Mouse (Mus musculus): ENCODE data around the gene Tekt2. TPM values are rescaled to one million over a fixed set of nuclear protein-coding genes. Genes with fewer than 3 reads are reported as not detected.
A peak's percentile ranks its signal among the peaks of the same experiment; 100 is the strongest.

The Tekt2 gene
- polyA plus RNA-seq, 1 experiment from 2014 or later: 11.9 TPM

- Histone ChIP-seq H3K4me1 (ENCODE audit: control insufficient read depth, insufficient read depth, low read length) (no peaks in the 10 kb centered on the region; the same call in 1 of the 2 replicates), H3K36me3 (ENCODE audit: control insufficient read depth, insufficient read depth, low read length) (peaks cover 23% of the 10 kb centered on the region), H3K4me2 (replicated peaks; ENCODE audit: low read depth, low read length) (no peak overlapping the region), H3K9ac (replicated peaks; ENCODE audit: low read depth, low read length) (no peak overlapping the region), H3K27ac (ENCODE audit: low read length) (no peak overlapping the region), H3K4me3 (ENCODE audit: low read depth, low read length) (no peak overlapping the region), H3K9me3 (ENCODE audit: control insufficient read depth, low read depth, low read length) (no peaks in the 10 kb centered on the region), H3K27me3 (ENCODE audit: control insufficient read depth, insufficient read depth, low read length) (no peaks in the 10 kb centered on the region)
- 48% methylated on average over 5 of the region's 5 CpGs for WGBS
- no peak for ATAC-seq (ENCODE audit: insufficient number of reproducible peaks, insufficient read depth, low FRiP score, low read depth)
Observed at GRCm38 (mm10) chr4:126313202-126313601, 12.3 kb downstream of the Tekt2 start.

- H3K4me1 ChIP-seq (ENCODE audit: control insufficient read depth, insufficient read depth, low read length): no peaks in the 10 kb centered on the region; the same call in 1 of the 2 replicates
Observed at GRCm38 (mm10) chr4:126311566-126312200, 13.8 kb downstream of the Tekt2 start.

GRCm38 (mm10) chr4:126310344-126310743 is 15.1 kb downstream of the Tekt2 start:
- Histone ChIP-seq H3K4me1 (ENCODE audit: control insufficient read depth, insufficient read depth, low read length) (no peaks in the 10 kb centered on the region; the same call in 1 of the 2 replicates), H3K27me3 (ENCODE audit: control insufficient read depth, insufficient read depth, low read length) (no peaks in the 10 kb centered on the region), H3K4me3 (ENCODE audit: low read depth, low read length) (no peak overlapping the region), H3K27ac (ENCODE audit: low read length) (no peak overlapping the region), H3K4me2 (replicated peaks; ENCODE audit: low read depth, low read length) (no peak overlapping the region), H3K9ac (replicated peaks; ENCODE audit: low read depth, low read length) (no peak overlapping the region), H3K9me3 (ENCODE audit: control insufficient read depth, low read depth, low read length) (no peaks in the 10 kb centered on the region), H3K36me3 (ENCODE audit: control insufficient read depth, insufficient read depth, low read length) (no peaks in the 10 kb centered on the region)
- no peak for ATAC-seq (ENCODE audit: insufficient number of reproducible peaks, insufficient read depth, low FRiP score, low read depth)
- WGBS: 70% methylated on average over 7 of the region's 7 CpGs

More at GRCm38 (mm10) chr4:126311566-126312200, 13.8 kb downstream of the Tekt2 start:
- no peaks in the 10 kb centered on the region for H3K27me3 ChIP-seq (ENCODE audit: control insufficient read depth, insufficient read depth, low read length)
- no peak for ATAC-seq (ENCODE audit: insufficient number of reproducible peaks, insufficient read depth, low FRiP score, low read depth)
- no peak overlapping the region for H3K9ac ChIP-seq (replicated peaks; ENCODE audit: low read depth, low read length)
- H3K36me3 ChIP-seq (ENCODE audit: control insufficient read depth, insufficient read depth, low read length): peaks cover 8% of the 10 kb centered on the region
- no peak overlapping the region for H3K4me2 ChIP-seq (replicated peaks; ENCODE audit: low read depth, low read length)
- no peaks in the 10 kb centered on the region for H3K9me3 ChIP-seq (ENCODE audit: control insufficient read depth, low read depth, low read length)
- H3K4me3 ChIP-seq (ENCODE audit: low read depth, low read length): no peak overlapping the region
- 89% methylated on average over 16 of the region's 16 CpGs for WGBS
- H3K27ac ChIP-seq (ENCODE audit: low read length): no peak overlapping the region

- no peak overlapping the region for H3K4me3 ChIP-seq (ENCODE audit: low read depth, low read length)
- no peaks in the 10 kb centered on the region; the same call in 1 of the 2 replicates for H3K4me1 ChIP-seq (ENCODE audit: control insufficient read depth, insufficient read depth, low read length)
- no peaks in the 10 kb centered on the region for H3K36me3 ChIP-seq (ENCODE audit: control insufficient read depth, insufficient read depth, low read length)
- no peak overlapping the region for H3K9ac ChIP-seq (replicated peaks; ENCODE audit: low read depth, low read length)
- H3K4me2 ChIP-seq (replicated peaks; ENCODE audit: low read depth, low read length): peak overlapping the region; percentile 26
- H3K27me3 ChIP-seq (ENCODE audit: control insufficient read depth, insufficient read depth, low read length): no peaks in the 10 kb centered on the region
- peak; percentile 64; the same call in 1 of the 2 replicates for ATAC-seq (ENCODE audit: insufficient number of reproducible peaks, insufficient read depth, low FRiP score, low read depth)
- no peak overlapping the region for H3K27ac ChIP-seq (ENCODE audit: low read length)
- under 1% methylated on average over 7 of the region's 7 CpGs for WGBS
- no peaks in the 10 kb centered on the region for H3K9me3 ChIP-seq (ENCODE audit: control insufficient read depth, low read depth, low read length)
Observed at GRCm38 (mm10) chr4:126309922-126310309, 15.6 kb downstream of the Tekt2 start.

GRCm38 (mm10) chr4:126309211-126309921 is 16.1 kb downstream of the Tekt2 start:
- Histone ChIP-seq H3K36me3 (ENCODE audit: control insufficient read depth, insufficient read depth, low read length) (no peaks in the 10 kb centered on the region), H3K4me2 (replicated peaks; ENCODE audit: low read depth, low read length) (peak overlapping the region; percentile 26), H3K27me3 (ENCODE audit: control insufficient read depth, insufficient read depth, low read length) (no peaks in the 10 kb centered on the region), H3K9ac (replicated peaks; ENCODE audit: low read depth, low read length) (no peak overlapping the region), H3K27ac (ENCODE audit: low read length) (no peak overlapping the region), H3K4me3 (ENCODE audit: low read depth, low read length) (no peak overlapping the region), H3K9me3 (ENCODE audit: control insufficient read depth, low read depth, low read length) (no peaks in the 10 kb centered on the region), H3K4me1 (ENCODE audit: control insufficient read depth, insufficient read depth, low read length) (no peaks in the 10 kb centered on the region; the same call in 1 of the 2 replicates)
- 18% methylated on average over 20 of the region's 20 CpGs for WGBS
- 0 out of 2 replicates have a peak, but pooled peaks have one; percentile 33 for ATAC-seq (ENCODE audit: insufficient number of reproducible peaks, insufficient read depth, low FRiP score, low read depth)

- Histone ChIP-seq H3K27me3 (ENCODE audit: control insufficient read depth, insufficient read depth, low read length) (no peaks in the 10 kb centered on the region), H3K4me2 (replicated peaks; ENCODE audit: low read depth, low read length) (no peak overlapping the region), H3K4me1 (ENCODE audit: control insufficient read depth, insufficient read depth, low read length) (no peaks in the 10 kb centered on the region; the same call in 1 of the 2 replicates), H3K9me3 (ENCODE audit: control insufficient read depth, low read depth, low read length) (no peaks in the 10 kb centered on the region), H3K36me3 (ENCODE audit: control insufficient read depth, insufficient read depth, low read length) (no peaks in the 10 kb centered on the region), H3K4me3 (ENCODE audit: low read depth, low read length) (no peak overlapping the region), H3K9ac (replicated peaks; ENCODE audit: low read depth, low read length) (no peak overlapping the region), H3K27ac (ENCODE audit: low read length) (no peak overlapping the region)
- WGBS: 6% methylated on average over 2 of the region's 2 CpGs
- ATAC-seq (ENCODE audit: insufficient number of reproducible peaks, insufficient read depth, low FRiP score, low read depth): no peak
Observed at GRCm38 (mm10) chr4:126306827-126307226, 18.7 kb downstream of the Tekt2 start.

- no peak for ATAC-seq (ENCODE audit: insufficient number of reproducible peaks, insufficient read depth, low FRiP score, low read depth)
- Histone ChIP-seq H3K27me3 (ENCODE audit: control insufficient read depth, insufficient read depth, low read length) (peaks cover 2% of the 10 kb centered on the region; the same call in 1 of the 2 replicates), H3K9me3 (ENCODE audit: control insufficient read depth, low read depth, low read length) (no peaks in the 10 kb centered on the region), H3K27ac (ENCODE audit: low read length) (no peak overlapping the region), H3K9ac (replicated peaks; ENCODE audit: low read depth, low read length) (no peak overlapping the region), H3K4me2 (replicated peaks; ENCODE audit: low read depth, low read length) (no peak overlapping the region), H3K4me3 (ENCODE audit: low read depth, low read length) (no peak overlapping the region), H3K36me3 (ENCODE audit: control insufficient read depth, insufficient read depth, low read length) (no peaks in the 10 kb centered on the region), H3K4me1 (ENCODE audit: control insufficient read depth, insufficient read depth, low read length) (peaks cover 7% of the 10 kb centered on the region)
- 91% methylated on average over 6 of the region's 6 CpGs for WGBS
Observed at GRCm38 (mm10) chr4:126306058-126306457, 19.4 kb downstream of the Tekt2 start.

GRCm38 (mm10) chr4:126305428-126305827 is 20.1 kb downstream of the Tekt2 start:
- 94% methylated on average over 1 of the region's 1 CpGs for WGBS
- no peak for ATAC-seq (ENCODE audit: insufficient number of reproducible peaks, insufficient read depth, low FRiP score, low read depth)
- Histone ChIP-seq H3K27ac (ENCODE audit: low read length) (no peak overlapping the region), H3K27me3 (ENCODE audit: control insufficient read depth, insufficient read depth, low read length) (peaks cover 7% of the 10 kb centered on the region; the same call in 1 of the 2 replicates), H3K4me2 (replicated peaks; ENCODE audit: low read depth, low read length) (no peak overlapping the region), H3K9ac (replicated peaks; ENCODE audit: low read depth, low read length) (no peak overlapping the region), H3K4me3 (ENCODE audit: low read depth, low read length) (no peak overlapping the region), H3K36me3 (ENCODE audit: control insufficient read depth, insufficient read depth, low read length) (no peaks in the 10 kb centered on the region), H3K4me1 (ENCODE audit: control insufficient read depth, insufficient read depth, low read length) (peaks cover 13% of the 10 kb centered on the region), H3K9me3 (ENCODE audit: control insufficient read depth, low read depth, low read length) (no peaks in the 10 kb centered on the region)
